ENCODE assay signal across 25 mouse cellular contexts in the genomic region with DNA sequence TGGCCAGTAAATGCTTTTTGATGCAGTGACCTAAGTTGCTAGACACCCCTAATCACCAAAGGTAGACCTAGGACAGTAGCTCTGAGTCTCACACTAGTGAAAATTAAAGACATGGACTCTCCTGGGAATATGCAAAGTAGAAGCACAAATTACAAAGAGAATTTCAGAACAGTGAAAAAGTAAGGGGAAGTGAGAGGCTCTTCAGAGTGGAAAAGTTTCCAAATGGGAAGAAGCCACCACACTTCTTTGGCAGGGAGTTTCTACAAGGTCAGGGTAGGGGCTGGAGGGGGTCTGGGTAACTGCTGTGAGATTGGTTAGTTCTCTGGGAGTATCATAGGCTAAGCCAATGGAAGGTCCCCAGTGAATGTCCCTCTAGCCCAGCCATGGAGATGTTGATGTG. TPM values are rescaled to one million over a fixed set of nuclear protein-coding genes. Genes with fewer than 3 reads are reported as not detected.
"Had no signal": no experiment of that assay in that cellular context is flagged by ENCODE, and none has a peak within 500 bp of the region (broad histone marks: within the 10 kb centered on the region; RNA-seq: fewer than 3 reads in every experiment).

No protein-coding gene starts in this region.

- ATAC-seq: liver, embryonic 12.5 days; lung, postnatal 0 days; midbrain, embryonic 16.5 days had no signal

- H3K9me3 ChIP-seq: liver, embryonic 12.5 days; lung, embryonic 15.5 days; megakaryocyte, embryonic 14.5 days; neural tube, embryonic 13.5 days; neural tube, embryonic 15.5 days; stomach, embryonic 15.5 days had no signal

- H3K4me2 ChIP-seq: liver, embryonic 12.5 days; lung, embryonic 15.5 days; midbrain, embryonic 11.5 days; neural tube, embryonic 13.5 days; neural tube, embryonic 15.5 days; stomach, embryonic 15.5 days had no signal

- H3K36me3 ChIP-seq: liver, embryonic 12.5 days; lung, embryonic 15.5 days; neural tube, embryonic 13.5 days; neural tube, embryonic 15.5 days; stomach, embryonic 15.5 days had no signal

- H3K4me3 ChIP-seq: liver, embryonic 12.5 days; lung, embryonic 15.5 days; megakaryocyte, embryonic 14.5 days; myocyte; neural tube, embryonic 13.5 days; neural tube, embryonic 15.5 days; stomach, embryonic 15.5 days had no signal

- H3K27ac ChIP-seq: liver, embryonic 12.5 days; liver, embryonic 14.5 days; lung, embryonic 15.5 days; macrophage; neural tube, embryonic 13.5 days; neural tube, embryonic 15.5 days; stomach, embryonic 15.5 days; stomach, postnatal 0 days had no signal

- DNase-seq: lung, adult 2 months; lung, postnatal 14 days; lung, postnatal 36 days; midbrain, embryonic 14.5 days; retina, postnatal 1 day; right cerebral cortex, adult 18-20 months; right cerebral cortex, postnatal 4 days; spleen, adult 18-20 months; thymus, adult 2 months; thymus, postnatal 25 days; thymus, postnatal 4 days had no signal

- H3K9ac ChIP-seq: liver, embryonic 12.5 days; liver, embryonic 14.5 days; lung, embryonic 15.5 days; neural tube, embryonic 13.5 days; neural tube, embryonic 15.5 days; stomach, embryonic 15.5 days had no signal

- H3K4me1 ChIP-seq: liver, embryonic 12.5 days; megakaryocyte, embryonic 14.5 days; neural tube, embryonic 13.5 days; neural tube, embryonic 15.5 days; stomach, embryonic 15.5 days had no signal

- H3K27me3 ChIP-seq: liver, embryonic 12.5 days; lung, embryonic 15.5 days; megakaryocyte, embryonic 14.5 days; neural tube, embryonic 13.5 days; neural tube, embryonic 15.5 days; stomach, embryonic 15.5 days had no signal

RNA-seq across cellular contexts. Expression of gene Aox3, which starts 13.8 kb away (rescaled TPM):
- polyA plus RNA-seq: liver, embryonic 12.5 days; macrophage; myocyte; neural tube, embryonic 11.5 days had no signal
